Mouse (Mus musculus) frontal cortex, adult (tissue): Measurements from ENCODE around the gene 4930539E08Rik.
A peak's percentile ranks its signal among the peaks of the same experiment; 100 is the strongest.

Experiments
- ATAC-seq: cut with Nextera tagmentation; 2 replicates; pipeline ENCODE4 v1.9.2; 2017; ENCODE audit warnings: mild to moderate bottlenecking, moderate library complexity, mixed read lengths; ENCODE audit not compliant: low TSS enrichment

Gene 4930539E08Rik

GRCm38 (mm10) chr17:28896095-28896780 is 18.9 kb downstream of the 4930539E08Rik start:
- ATAC-seq = no peak

GRCm38 (mm10) chr17:28895217-28895875 is 19.8 kb downstream of the 4930539E08Rik start:
- no peak for ATAC-seq

- ATAC-seq = no peak
Observed at GRCm38 (mm10) chr17:28894050-28894767, 20.9 kb downstream of the 4930539E08Rik start.

- no peak for ATAC-seq
Observed at GRCm38 (mm10) chr17:28886266-28886665, 28.9 kb downstream of the 4930539E08Rik start.

GRCm38 (mm10) chr17:28885231-28885630 is 29.9 kb downstream of the 4930539E08Rik start:
- no peak for ATAC-seq

- ATAC-seq = no peak
Observed at GRCm38 (mm10) chr17:28883941-28884516, 31.1 kb downstream of the 4930539E08Rik start.

GRCm38 (mm10) chr17:28882810-28883209 is 32.3 kb downstream of the 4930539E08Rik start:
- ATAC-seq = no peak

- ATAC-seq = peak; percentile 56; the same call in 1 of the 2 replicates
Observed at GRCm38 (mm10) chr17:28882316-28882715, 32.8 kb downstream of the 4930539E08Rik start.

- no peak for ATAC-seq
Observed at GRCm38 (mm10) chr17:28879931-28880391, 35.2 kb downstream of the 4930539E08Rik start.

GRCm38 (mm10) chr17:28876821-28877220 is 38.3 kb downstream of the 4930539E08Rik start:
- no peak for ATAC-seq

GRCm38 (mm10) chr17:28876331-28876730 is 38.8 kb downstream of the 4930539E08Rik start:
- no peak for ATAC-seq

- peak; percentile 81 for ATAC-seq
Observed at GRCm38 (mm10) chr17:28875316-28875715, 39.8 kb downstream of the 4930539E08Rik start.

- peak; percentile 36; the same call in 1 of the 2 replicates for ATAC-seq
Observed at GRCm38 (mm10) chr17:28874825-28875224, 40.3 kb downstream of the 4930539E08Rik start.

GRCm38 (mm10) chr17:28874216-28874615 is 40.9 kb downstream of the 4930539E08Rik start:
- peak; percentile 35; the same call in 1 of the 2 replicates for ATAC-seq

- no peak for ATAC-seq
Observed at GRCm38 (mm10) chr17:28872322-28872721, 42.8 kb downstream of the 4930539E08Rik start.

- ATAC-seq = no peak
Observed at GRCm38 (mm10) chr17:28871831-28872230, 43.3 kb downstream of the 4930539E08Rik start.

- no peak for ATAC-seq
Observed at GRCm38 (mm10) chr17:28870435-28870834, 44.7 kb downstream of the 4930539E08Rik start.

- peak; percentile 96 for ATAC-seq
Observed at GRCm38 (mm10) chr17:28869412-28870110, 45.6 kb downstream of the 4930539E08Rik start.

- no peak for ATAC-seq
Observed at GRCm38 (mm10) chr17:28867381-28867780, 47.7 kb downstream of the 4930539E08Rik start.

GRCm38 (mm10) chr17:28866921-28867320 is 48.2 kb downstream of the 4930539E08Rik start:
- no peak for ATAC-seq

- no peak for ATAC-seq
Observed at GRCm38 (mm10) chr17:28864464-28864863, 50.7 kb downstream of the 4930539E08Rik start.
